Mouse (Mus musculus): Measurements from ENCODE around the gene Nxpe3. TPM values are rescaled to one million over a fixed set of nuclear protein-coding genes. Genes with fewer than 3 reads are reported as not detected.
"Not testable (repeated sequence)": the region's sequence is repeated elsewhere in the genome, so short reads cannot be mapped to it uniquely, and the experiment has no call there.

Nxpe3 gene
- total RNA-seq, 4 experiments from 2014 or later, result 0.33 to 0.87 (median 0.44) TPM

DNA sequence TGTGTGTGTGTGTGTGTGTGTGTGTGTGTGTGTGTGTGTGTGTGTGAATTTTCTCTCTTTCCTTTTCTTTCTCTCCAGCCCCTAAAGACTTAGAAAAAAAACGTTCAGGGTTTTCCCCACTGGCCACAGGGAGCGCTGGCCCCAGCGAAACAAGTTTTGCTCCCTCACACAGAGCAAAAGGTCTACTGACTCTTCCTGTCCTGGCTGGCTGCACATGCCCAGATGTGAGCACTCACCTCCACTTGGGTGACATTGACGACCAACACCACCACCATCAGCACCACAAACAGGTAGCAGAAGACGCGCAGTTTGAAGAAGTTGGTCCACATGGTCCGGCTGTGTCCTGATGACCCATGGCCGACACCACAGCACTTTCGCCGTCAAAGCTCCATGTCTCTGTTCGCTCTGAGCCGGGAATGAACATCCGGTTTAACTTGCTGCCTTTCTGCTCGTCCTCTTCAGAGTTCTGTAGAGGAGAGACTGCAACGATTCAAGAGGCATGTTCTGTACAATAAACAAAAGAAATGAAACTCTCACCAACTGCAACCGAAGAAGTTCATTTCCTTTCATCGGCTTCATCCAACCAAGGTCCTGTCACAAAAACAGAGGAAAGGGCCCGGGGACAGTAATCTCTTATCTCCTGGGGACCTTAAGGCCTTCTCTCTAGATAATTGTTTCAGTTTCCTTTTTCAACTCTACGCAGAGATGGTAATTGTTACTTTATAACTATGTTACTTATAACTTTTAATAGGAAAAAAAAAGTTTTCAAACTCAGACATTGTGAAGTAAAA lies 4.5 kb downstream of the Nxpe3 start:
- DNase-seq (ENCODE audit: low spot score), result no peak

DNA sequence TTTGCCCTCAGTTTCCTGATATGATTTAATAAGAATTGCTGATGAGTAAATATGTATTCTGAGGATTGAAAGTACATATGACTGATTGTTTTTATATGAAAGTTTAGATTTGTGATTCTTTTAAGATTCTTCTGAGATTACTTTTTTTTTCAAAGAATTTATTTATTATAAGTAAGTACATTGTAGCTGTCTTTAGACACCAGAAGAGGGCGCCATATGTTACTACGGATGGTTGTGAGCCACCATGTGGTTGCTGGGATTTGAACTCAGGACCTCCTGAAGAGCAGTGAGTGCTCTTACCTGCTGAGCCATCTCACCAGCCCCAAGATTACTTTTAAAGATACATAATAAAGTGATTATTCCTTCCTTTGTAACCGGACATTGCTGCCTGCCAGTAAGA lies 5.6 kb downstream of the Nxpe3 start:
- no peak for DNase-seq (ENCODE audit: low spot score)

DNA sequence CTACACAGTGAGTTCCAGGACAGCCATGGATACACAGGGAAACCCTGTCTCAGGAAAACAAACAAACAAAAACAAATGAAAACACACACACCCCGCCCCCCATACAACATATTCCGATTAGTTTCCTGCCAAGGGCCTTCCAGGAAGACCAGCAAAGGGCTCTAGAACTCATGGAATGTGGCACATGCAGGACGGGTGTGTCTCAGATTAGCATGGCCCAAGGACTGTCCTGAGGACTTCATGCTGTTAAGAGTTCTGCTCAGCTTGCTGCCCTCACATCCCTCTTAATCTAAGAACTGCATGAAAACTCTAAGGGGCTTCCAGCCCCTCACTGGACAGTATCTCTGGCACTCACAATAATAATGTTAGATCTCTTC lies 6.5 kb downstream of the Nxpe3 start:
- DNase-seq (ENCODE audit: low spot score), result no peak

DNA sequence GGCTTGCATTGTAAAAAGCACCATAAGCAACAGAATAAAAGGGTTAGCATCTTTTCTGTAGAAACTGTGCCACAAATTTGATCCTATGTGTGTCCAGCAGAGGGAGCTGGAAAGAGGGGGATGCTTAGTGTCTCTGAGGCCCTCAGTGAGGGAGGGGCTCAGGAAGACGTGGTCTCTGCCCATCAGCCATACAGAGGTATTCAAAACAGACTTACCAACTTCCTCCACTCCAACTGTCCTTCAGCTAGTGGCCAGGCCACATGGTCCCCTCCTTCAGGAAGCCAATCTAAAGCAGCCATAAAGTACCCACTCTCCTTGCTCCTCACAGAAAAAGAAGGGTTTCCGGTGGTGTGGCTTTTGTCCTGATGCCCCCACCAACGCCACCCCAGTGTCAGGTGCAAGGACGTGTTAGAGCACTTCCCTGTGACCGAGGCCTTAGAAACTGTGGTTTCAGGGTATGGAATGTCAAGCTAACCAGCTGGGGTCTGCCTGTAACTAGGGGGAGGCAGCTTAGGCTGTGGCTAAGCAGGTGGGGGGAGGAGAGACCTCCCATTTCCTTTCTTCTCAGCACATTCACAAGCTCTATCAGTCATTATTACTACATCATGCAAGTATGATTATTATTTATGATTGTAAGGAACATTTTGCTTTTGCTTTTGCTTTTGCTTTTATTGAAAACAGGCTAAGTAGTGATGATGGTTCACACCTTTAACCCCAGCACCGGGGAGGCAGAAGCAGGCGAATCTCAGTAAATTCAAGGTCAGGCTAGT lies 7.1 kb downstream of the Nxpe3 start:
- DNase-seq (ENCODE audit: low spot score), result no peak

DNA sequence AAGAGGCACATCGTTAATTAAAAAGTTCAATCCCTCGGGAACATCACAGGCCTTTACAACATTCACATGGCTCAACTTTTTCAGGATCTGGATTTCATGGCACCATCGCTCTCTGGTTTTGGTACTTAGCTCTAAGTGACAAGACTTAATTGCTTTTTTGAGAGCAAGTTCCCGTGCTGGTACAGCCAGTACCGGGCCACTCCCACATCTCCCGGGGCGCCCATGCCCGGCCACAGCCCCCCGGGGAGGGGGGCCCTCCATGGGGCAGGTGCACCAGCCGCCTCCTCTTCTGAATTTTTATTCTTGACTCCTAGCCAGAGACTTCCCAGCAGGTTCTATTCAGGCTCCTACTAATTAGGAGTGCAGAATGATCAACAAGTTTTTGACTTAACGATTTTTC lies 10.8 kb downstream of the Nxpe3 start:
- DNase-seq (ENCODE audit: low spot score), result no peak

DNA sequence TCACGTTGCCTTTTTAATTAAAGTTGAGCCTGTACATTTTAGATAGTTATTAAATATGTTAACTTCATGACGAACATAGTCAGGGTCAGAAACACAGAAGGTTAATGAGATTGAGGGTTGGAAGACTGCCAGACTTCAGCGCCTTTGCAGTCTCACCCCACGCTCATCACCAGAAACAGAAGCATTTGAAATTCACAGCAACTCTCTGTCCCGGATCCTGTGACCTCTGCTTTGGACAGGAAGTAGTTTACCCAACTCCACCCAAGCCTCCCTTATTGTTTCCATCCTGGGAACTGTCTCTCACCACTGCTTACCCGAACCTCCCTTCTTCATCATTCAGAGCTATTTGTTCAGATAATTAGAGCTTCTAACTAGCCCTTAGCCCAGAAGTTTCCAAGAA lies 19.1 kb downstream of the Nxpe3 start:
- DNase-seq (ENCODE audit: low spot score), result no peak

DNA sequence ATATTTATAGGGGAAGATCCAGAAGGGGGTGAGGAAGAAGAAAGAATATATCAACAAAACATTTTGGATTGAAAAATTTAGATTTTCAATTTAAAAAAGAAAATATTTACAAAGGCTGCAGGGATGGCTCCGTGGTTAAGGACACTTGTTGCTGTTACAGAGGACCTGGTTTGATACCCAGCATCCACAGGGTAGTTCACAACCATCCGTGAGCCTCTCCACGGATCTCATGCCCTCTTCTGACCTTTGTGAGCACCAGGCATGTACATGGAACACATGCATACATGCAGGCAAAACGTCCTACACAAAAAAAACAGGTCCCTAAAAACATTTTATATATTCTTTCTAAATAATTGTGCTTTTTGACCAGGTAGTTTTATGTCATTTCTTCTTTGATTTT lies 31.3 kb downstream of the Nxpe3 start:
- DNase-seq (ENCODE audit: low spot score), result no peak

DNA sequence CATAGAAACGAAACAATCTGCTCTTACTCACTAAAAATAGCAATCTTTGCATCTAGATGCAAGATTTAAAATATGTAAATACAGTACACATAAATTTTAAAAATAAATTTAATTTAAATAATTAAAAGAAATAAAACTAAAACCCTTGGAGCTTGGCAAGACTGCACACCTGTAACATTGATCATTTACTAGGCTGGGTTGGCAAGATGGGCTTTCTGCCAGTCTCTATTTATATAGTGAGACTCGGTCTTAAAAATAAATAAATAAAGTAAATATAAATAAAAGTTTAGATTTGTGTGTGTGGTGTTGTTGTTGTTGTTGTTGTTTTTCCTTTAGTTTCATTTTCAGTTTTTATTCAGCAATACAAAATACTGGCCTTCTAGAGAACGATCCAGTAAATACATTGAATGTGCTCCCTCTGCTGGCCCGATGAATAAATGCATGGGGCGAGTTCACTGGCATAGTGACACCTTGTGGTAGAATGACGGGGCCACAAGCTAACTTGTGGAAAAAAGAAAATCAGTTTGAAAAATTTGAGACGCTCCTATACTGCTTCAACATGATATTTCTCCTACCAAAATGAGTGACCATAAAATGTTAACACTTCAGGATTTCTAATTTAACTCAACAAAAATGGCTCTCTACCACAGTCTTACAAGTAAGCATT lies 31.8 kb downstream of the Nxpe3 start:
- peak; percentile 73 for DNase-seq (ENCODE audit: low spot score)

DNA sequence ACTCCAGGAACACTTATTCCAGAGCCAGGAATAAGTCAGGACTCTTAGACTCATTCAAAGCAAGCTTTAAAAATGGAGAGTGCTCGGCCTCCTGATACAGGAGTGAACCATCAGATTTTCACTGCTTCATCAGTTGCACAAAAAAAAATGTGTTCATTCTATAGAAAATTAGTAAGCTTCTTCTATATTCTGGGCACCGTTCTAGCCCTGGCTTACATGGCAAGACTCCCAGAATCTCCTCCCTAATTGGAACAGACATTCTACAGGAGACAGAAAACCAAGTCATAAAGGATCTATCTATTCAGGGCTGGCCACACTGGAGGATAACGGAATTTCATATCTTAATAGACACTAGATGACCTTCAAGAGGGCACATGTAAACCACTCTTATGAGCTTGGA lies 34.0 kb downstream of the Nxpe3 start:
- DNase-seq (ENCODE audit: low spot score), result no peak

DNA sequence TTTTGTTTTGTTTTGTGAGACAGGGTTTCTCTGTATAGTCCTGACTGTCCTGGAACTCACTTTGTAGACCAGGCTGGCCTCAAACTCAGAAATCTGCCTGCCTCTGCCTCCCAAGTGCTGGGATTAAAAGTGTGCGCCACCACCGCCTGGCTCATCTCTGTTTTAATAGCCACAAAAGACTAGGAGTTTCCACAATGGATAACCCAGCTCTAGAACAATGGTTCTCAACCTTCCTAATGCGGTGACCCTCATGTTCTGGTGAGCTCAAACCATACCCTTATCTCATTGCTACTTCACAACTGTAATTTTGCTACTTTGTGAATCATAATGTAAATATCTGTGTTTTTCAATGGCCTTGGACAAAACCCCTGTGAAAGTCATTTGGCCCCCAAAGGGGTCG lies 35.7 kb downstream of the Nxpe3 start:
- DNase-seq (ENCODE audit: low spot score), result not testable (repeated sequence)

DNA sequence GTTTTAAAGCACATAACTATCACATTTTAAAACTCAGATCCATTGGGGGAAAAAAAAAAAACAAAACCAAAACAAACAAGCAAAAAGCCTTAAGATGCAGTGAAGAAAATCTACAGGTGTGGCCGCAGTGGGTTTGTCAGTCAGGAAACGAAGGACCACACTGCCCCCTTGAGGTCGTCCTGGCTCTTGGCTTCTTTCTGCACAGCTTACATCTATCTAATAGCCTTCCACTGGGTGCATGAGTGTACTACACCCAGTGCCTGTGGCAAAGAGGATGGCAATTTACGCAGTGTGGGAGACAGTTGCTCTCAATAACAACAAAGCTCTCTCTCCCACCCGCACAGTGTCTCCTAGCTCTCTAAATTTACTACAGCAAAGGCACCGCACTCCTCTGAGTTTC lies 36.6 kb downstream of the Nxpe3 start:
- peak; percentile 37 for DNase-seq (ENCODE audit: low spot score)

DNA sequence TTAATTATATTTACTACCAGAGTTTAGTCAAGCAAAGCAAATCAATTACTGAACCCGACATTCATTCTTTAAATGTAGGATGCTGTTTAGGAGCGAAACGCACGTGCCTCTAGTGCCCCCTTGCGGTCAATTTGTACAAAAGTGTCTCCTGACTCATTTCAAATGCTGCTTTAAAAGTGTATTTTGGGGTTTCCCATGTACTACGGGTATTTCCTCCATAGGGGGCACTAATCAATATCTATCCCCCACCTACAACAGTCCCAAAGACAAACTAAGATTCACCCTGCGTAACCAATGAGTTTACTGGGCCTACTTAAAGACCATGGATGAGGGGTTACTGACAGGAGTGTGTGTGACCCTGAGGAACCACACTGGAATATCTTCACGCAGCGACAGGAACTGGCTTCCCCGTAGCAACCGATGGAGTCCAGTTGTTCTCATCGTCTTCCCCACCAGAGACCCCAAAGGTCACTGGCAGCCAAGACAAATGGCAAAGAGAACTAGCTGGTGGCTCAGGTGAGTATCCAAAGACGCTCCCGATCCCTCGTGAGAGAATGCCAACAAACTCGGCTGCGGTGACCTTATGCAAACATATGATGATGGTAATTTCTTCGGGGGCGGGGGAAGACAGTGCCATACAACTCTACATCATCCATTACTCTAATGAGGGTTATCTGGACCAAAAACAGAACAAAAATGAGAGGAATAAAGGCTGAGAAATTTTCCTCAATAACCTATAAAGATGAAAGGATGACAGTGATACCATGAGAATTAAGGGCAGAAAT lies 42.0 kb downstream of the Nxpe3 start:
- DNase-seq (ENCODE audit: low spot score), result peak; percentile 83

DNA sequence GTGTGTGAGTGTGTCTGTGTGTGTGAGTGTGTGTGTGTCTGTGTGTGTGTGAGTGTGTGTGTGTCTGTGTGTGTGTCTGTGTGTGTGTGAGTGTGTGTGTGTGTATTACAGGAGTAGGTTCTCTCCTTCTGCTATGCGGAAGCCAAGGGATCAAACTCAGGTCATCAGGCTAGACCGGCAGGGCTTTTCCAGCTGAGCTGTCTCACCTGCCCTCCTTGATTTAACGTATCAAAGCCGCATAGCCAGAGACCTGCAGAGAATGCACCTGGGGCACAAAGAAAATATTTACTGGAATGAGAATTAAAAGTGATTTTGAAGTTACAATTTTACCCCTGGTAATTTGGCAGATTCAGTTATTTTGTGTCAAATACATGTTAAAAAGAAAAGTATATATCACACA lies 42.6 kb downstream of the Nxpe3 start:
- DNase-seq (ENCODE audit: low spot score), result no peak

DNA sequence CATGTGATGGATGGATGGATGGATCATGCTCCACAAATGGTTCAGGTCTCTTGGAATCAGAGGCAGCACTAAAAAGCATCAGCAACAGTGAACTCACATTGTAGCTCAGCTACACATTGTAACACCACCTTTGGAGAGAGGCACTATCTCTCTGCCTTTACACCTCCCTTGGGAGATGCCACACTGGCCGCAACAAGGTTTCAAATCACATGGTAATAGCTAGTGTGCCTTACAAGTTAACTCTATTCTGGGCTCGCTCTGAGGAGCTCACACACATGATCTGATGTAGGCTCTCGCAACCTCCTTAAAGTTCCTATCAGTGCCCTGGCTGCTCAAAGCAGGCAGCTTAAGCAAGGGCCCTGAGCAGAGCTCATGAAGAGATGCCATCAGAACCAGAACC lies 44.6 kb downstream of the Nxpe3 start:
- no peak for DNase-seq (ENCODE audit: low spot score)

DNA sequence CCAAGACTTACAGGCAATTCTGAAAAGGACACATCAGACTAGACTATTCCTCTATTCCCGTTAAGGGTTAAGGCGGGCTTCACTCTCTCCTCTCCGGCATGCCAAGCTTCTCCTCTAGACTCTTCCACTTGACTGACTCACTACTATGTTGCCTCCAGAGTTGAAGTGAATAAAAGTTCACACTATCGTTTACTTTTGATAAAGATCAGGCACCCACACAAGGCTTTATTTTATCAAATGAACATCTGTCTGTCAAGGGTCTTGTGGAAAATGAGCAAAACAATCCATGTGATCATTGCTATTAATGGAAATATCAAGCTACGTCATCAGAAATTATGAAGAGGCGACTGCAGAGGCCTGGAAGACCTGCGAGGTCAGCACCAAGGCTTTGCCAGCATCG lies 47.4 kb downstream of the Nxpe3 start:
- DNase-seq (ENCODE audit: low spot score), result no peak

DNA sequence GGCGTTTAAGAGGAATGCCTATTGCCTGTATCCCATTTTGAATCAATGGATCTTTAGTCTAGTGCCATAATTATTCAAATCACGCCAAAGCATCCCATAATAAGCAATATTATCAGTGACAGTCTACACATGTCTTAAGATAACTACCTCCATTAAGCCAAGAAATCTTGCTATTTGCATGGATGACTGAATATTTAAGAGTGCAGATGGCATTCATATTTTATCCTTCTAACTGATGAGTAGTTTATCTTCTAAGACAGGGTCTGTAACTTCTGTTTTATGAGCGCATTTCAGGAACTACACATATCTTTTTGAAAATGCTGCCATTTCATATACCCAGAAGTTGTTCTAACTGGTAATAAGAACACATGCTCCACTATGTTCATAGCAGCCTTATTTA lies 50.2 kb downstream of the Nxpe3 start:
- no peak for DNase-seq (ENCODE audit: low spot score)

DNA sequence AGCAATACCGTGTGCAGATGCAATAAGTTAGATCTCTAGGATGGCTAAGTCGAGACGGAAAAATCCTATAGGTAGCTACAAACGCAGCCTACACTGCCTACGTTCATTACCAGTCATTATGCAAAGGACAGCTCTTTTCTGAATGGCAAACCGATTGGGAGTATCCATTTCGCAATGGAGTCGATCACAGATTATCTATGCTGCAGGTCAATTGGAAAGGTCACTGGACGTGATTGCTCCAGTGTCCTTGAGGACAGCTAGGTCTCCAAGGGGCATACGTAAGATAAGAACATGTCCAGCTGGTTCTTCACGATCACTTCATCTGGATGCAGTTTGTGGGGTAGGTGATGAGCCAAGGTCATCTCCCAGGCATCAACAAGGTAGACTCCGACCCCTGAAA lies 51.2 kb downstream of the Nxpe3 start:
- no peak for DNase-seq (ENCODE audit: low spot score)

DNA sequence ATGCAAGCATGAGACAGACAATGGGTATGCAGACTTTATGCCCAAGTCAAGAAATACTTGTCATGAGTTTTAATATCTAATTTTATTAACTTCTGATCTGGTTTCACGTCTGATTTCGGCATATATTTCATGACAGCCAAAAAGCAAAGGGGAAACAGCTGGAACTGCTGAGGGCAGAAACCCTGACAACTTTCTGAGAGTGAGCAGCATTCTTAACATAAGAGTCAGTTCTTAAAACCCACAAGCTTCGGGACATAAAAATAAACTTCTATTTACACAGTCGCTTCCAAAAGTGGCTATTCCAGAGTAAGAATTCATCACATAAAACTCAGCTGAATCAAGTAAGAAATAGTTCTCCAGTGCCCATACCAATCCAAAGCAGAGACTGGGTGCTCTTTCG lies 52.0 kb downstream of the Nxpe3 start:
- DNase-seq (ENCODE audit: low spot score), result no peak

DNA sequence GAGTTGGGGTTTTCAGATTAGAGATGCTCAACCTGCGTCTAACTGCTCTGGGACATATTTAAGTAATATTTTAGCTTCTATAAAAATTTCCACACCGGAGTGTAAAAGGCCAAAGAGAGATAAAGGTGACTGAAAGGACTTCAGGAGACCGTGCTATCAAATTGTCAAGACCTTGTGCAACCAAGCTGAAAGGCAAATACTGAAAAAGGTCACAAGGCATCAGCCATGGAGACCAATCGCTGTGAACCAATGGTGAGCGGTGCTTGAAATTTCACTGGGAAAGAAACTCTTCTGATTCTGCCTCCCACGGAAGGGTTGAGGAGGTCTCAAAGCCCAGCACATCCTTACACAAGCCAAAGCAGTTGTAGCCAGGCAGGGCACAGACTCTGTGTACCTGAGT lies 53.6 kb downstream of the Nxpe3 start:
- DNase-seq (ENCODE audit: low spot score), result no peak

DNA sequence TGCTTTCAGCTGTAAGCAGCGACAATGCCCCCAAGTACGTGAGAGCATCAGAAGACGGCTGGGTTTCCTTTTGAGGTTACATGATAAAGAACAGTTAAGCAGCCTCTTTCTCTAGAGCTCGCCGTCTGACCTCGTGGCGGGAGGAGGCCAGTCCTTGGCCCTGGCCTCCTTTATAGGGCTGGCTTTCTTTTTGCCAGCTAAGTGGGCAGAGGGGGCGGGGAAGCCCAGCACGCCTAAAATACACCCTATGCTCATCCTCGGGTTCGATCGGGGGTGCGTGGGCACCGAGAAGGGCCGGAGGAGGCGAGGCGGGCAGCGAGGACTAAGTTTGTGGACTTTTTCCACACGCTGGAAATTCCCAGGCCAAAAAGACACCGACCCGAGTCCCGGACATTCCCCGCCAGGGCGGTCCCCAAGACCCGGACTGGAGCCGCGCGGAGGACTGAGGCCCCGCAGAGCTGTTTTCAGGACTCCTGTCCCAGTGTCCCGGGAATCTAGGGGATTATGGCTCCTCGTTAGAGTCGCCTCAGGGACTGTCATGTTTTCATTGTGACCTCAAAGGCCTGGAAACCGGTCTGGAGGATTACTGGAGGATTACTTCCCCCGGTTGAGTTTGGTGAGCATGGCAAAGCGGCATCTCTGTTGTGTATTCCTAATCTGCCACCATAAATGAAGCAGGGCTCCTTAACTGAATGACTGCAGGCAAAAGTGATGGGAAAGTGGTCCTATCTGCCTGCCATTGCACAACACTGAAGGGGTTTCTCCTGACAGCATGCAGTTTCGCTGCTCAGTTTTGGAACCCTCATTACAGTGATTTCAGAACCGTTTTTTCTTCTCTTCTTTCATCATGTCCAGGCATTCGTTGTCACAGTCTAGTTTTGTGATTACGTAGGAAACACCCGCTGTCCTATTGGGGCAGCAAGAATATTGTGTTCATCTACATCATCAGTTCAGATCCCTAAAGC lies 56.3 kb downstream of the Nxpe3 start, which contains the start of gene Nfkbiz:
Gene Nfkbiz, minus strand, starts transcription at position 390 of the 965 bp plus-strand sequence.
- peak; percentile 92 for DNase-seq (ENCODE audit: low spot score)

DNA sequence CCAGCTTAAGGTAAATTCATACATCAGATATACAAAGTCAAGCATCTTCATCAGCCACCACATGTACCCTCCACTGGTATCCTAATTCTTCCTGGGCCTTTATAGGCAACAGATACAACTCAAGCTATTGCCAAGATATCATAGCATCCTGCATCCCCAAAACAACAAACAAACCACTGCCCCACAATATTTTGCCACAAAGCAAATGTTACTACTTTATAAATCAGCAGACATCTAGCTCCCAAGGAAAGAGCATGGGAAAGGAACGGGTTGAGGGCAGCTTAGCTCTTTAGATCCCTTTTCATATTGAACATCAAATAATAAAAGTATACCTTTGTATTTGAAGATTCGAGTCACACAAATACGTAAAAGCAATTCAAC lies 57.0 kb downstream of the Nxpe3 start:
- no peak for DNase-seq (ENCODE audit: low spot score)
